Mouse (Mus musculus) left cerebral cortex, adult 11 months (tissue): ENCODE measurements at regions not wholly inside any gene's neighbourhood (a gene's known extent, or its start where the extent isn't known, plus 50 kb on each side); places are given as distances from the start of the nearest gene placed in this dataset.

Experiments used
- DNase-seq: peaks from one replicate; pipeline ENCODE4 v3.0.0; 2022; ENCODE audit warnings: low spot score

DNA sequence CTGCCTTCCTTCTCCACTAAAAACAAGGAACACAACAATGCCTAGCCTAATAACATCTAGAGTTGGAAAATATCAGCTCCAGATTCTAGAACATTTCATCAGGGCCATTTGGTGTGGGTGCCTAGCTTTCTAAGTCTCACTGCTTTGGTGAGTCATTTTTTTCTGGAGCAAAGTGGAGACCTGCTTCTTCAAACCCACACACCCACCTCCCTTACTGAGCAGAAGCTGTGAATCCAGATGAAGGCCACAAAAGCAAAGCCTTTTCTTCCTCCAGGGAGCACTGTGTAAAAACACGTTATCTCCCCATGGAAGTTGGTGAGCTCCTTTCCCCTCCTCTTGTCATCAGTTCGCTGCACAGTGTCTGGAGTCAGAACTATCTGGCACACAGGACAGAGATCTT lies 294.1 kb downstream of the Mex3b start:
- peak; percentile 8 for DNase-seq

DNA sequence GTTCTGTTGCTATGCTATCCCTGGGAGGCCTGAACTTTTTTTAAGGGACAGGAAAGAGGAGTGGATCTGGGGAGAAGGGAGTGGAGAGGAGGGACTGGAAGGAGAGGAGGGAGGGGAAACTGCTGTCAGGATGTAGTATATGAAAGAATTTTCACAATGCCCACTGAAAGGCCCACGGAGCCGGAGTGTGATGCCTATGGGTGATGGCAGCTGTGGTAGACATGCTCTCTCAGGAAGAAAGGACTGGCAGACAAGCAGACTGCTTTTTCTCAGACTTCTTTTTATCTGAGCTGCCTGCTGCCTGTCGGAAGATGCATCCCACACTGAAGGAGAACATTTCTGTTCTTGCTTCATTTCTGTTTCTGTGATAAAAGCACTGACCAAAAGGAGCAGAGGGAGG lies 295.7 kb downstream of the Mex3b start:
- no peak for DNase-seq

- no peak for DNase-seq
These were observed 312.3 kb downstream of the Mex3b start for GRCm38 (mm10) chr7:83179403-83179802.

DNA sequence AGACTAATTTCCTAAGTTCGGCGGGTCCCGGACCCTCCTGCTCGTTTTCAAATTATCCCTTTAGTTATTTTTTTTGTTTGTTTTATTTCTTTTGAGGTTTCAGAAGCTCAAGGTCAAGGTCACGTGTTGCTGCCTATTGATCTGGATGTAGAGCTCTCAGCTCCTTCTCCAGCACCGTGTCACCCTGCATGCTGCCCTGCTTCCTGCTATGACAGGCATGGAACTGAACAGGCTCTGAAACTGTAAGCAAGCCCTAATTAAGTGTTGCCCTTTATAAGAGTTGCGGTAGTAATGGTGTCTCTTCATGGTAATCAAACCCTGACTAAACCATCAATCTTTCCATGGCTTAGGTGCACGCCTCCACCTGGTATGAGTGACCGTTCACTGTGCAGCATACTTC lies 319.2 kb downstream of the Mex3b start:
- DNase-seq = no peak

- DNase-seq = no peak
These were observed 328.9 kb downstream of the Mex3b start for GRCm38 (mm10) chr7:83195896-83196537.

- no peak for DNase-seq
These were observed 330.4 kb downstream of the Mex3b start for GRCm38 (mm10) chr7:83197490-83197889.

DNA sequence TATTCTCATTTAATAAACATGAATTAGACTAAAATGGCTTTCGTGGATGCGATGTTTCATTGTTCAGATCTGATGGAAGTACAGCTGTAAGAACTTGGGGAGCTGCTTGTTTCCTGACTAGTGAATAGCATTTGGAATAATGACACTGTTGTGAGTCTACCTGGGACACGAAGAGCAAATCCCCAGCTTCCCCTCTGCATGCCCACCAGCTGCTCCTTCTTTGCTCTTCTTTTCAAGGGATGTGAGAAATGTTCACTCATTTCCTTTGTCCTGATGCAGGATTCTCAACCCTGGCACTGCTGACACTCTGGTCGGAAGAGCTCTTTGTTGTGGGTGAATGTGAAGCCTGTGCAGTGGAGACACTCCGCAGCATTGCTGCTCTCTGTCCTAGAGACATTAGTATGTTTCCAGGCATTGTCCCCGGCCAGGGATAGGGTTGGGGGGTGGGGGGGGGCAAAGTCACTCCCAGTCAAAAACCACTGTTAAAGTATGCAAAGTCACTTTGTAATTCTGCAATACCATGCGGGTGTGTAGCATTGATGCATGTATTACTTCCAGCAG lies 334.1 kb downstream of the Mex3b start:
- DNase-seq = no peak

DNA sequence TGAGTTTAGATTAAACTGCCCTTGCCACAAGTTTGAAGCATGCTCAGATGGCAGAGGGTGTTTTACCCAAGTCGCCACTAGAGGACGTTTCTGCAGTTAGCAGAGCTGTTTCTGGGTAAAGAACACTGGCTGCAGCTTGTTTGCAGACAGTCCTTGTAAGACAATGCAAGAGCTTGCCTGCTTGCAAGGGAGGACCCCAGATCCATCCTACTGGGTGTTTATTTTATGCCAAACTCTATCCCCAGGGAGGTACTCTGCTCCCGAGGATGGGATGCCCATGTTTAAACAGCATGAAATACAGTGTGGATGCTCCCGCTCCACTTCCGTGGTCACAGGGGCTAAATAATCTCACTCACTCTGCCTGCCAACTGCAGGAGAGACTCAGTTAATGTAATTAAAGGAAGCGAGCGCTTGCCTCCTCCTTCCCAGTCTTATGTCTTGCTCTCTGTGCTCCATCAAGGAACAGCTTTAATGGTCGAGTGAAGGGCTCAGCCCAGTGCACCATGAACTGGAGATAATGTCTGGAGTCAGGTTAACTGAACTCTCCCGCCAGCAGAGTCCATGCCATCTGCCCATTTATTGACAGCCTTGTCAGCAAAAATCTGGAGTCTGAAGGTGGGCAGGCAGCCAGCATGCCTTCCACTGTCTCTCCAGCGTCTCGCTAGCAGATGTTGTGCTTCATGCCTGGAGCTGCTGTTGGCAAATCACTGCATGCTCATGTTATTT lies 334.8 kb downstream of the Mex3b start:
- peak; percentile 58 for DNase-seq

- no peak for DNase-seq
These were observed 336.3 kb downstream of the Mex3b start for GRCm38 (mm10) chr7:83203311-83204012.

GRCm38 (mm10) chr7:83204013-83204365 lies 336.9 kb downstream of the Mex3b start:
- no peak for DNase-seq

GRCm38 (mm10) chr7:83204701-83205100 lies 337.6 kb downstream of the Mex3b start:
- DNase-seq = no peak

- no peak for DNase-seq
These were observed 339.9 kb downstream of the Mex3b start for GRCm38 (mm10) chr7:83206999-83207398.

DNA sequence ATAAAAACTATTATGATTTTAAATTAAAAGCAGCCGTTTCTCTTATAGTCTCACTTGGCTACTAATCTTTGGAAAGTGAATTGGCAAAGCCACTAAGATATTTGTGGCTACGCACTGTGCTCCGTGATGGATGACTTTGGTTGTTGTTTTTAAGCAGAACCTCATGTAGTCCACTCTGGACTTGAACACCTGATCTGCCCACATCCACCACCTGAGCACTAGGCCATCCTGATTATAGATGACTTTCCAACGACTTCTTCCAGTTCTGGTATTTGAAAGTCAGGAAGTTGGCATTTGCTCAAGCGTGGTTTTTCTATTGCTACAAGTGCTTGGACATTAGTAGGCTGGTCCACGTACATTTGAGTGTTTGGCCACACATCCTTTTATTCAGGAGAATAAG lies 344.5 kb downstream of the Mex3b start:
- no peak for DNase-seq

DNA sequence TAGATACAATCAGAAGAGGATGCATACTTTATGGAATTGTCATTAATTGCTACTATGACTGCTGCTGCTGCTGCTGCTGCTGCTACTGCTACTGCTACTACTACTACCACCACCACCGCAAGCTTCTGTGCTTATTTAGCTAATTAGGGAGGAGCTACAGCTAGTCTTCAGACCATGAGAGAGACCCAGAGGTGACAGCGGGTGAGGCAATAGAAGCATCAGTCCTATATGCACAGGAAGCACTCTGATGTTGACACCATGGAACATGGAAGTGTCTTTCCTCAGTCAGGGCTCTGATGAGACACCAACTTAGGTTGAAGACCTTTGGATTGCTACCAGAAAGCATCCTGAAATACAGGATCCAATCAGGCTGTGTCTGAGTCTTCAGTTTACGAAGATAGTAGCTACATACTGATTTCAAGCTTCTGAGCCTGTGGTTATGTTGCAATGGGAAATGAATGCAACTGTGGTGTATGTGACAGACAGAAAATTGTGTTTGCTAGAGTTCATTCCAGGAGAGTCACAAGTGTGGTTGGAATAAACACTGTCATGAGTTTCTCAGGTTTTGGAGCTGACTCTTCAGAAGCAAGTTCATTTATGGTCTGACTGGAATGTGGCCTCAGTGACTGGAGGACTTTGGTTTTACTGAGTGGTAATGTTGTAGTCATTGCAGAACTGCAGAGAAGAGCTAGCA lies 355.0 kb downstream of the Mex3b start:
- DNase-seq = no peak

DNA sequence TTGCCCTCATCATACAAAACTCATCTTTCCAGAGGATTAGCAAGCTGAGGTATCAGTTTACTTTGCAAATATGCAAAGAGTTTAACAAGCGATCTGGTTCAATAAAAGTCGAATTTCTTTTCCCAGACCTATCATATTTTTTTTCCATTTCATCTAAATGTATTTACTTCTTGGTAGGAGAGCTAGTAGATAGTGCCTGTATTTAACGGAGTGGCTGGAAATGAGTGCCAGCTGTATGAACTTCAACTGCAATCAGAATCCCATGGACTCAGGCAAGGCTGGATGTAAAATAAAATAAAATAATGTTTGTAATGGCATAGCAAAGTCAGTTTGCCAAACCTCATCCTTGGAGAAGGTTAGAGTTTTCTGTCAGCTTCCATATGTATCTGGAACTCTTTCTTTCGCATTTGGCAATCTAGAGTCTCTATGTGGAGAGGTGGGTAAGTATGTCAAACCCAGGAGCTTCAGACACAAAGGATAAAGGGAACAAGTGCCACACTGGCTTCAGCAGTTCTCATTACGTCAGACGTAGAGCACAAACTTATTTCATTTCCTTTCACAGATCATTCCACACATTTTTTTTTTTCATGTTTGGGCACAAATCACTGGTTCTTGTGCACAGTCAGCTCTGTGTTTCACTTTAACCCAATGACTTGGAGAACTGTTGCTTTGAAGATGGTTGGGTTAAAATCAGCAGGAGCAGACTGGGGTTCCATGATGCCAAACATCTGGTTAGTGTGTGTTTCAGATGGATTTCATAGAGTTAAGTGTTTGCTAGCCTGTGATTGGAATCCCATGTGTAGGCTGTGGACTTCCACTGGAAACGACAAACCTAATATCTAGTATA lies 357.2 kb upstream of the Tmc3 start:
- no peak for DNase-seq

- peak; percentile 3 for DNase-seq
These were observed 354.0 kb upstream of the Tmc3 start for GRCm38 (mm10) chr7:83230496-83231325.

GRCm38 (mm10) chr7:83235659-83236058 lies 349.1 kb upstream of the Tmc3 start:
- DNase-seq = no peak

DNA sequence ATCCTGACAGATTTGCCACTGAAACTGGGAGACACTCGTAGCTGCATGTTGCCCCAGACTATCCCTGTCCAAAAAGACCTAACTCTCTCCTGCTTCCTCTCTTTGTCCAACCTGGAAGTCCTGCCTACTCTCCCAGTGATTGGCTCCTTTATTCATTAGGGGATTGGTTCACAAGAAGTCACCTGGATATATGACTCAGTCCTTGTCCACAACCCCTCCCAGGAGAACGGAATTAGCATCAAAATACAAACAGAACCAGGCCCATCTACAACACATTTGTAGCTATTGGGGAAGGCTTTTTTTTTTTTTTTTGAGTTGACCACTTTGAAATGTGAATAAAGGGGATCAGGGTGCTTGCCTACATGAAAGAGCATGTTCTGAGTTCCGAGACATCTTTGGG lies 347.4 kb upstream of the Tmc3 start:
- DNase-seq = no peak

- DNase-seq = no peak
These were observed 346.6 kb upstream of the Tmc3 start for GRCm38 (mm10) chr7:83238091-83238490.

GRCm38 (mm10) chr7:83242233-83242632 lies 342.5 kb upstream of the Tmc3 start:
- no peak for DNase-seq

- DNase-seq = no peak
These were observed 338.9 kb upstream of the Tmc3 start for GRCm38 (mm10) chr7:83245867-83246266.
